In the genomic region with DNA sequence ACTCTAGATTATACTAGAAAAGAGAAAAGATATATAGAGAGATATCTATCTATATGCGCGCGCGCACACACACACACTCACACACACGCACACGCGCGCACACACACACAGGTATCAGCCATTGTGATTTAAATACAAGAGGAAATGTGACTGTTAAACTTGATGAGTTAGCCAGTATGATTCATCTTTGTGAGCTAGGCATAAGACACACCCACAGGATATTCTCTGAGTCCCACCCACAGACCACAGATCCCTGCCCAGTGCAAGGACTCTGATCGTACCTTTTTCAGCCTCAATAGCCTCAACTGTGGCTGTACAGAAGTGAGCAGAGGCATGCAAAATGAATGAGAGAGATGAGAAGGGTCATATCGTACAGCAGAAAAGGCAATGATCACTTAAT, we compare ENCODE assay signal across 17 mouse cellular contexts. TPM values are rescaled to one million over a fixed set of nuclear protein-coding genes. Genes with fewer than 3 reads are reported as not detected.
A peak's percentile ranks its signal among the peaks of the same experiment; 100 is the strongest.
DNase-seq lines count a peak whose midpoint lies in the region; TF ChIP-seq lines count a peak whose summit lies in the region.
"Had no signal": no experiment of that assay in that cellular context is flagged by ENCODE, and none has a peak within 500 bp of the region (broad histone marks: within the 10 kb centered on the region; RNA-seq: fewer than 3 reads in every experiment).

No protein-coding gene starts in this region.

- no peaks in the 10 kb centered on the region; the same call in 1 of the 2 replicates for H3K79me2 ChIP-seq in heart, adult 2 months (replicated peaks; ENCODE audit: control insufficient read depth, insufficient read depth, low read length)

- H3K27ac ChIP-seq in heart, adult 2 months = peak overlapping the region; percentile 26; the same call in 1 of the 2 replicates
- H3K27ac ChIP-seq: hindbrain, embryonic 13.5 days; liver, embryonic 14.5 days; midbrain, embryonic 10.5 days; neural tube, embryonic 13.5 days had no signal

- TF ChIP-seq EP300 in heart, adult 2 months (IDR thresholded peaks at IDR 0.05; ENCODE audit: insufficient read depth, low read depth, low read length) = no peak

- H3K4me1 ChIP-seq in heart, adult 2 months (ENCODE audit: control insufficient read depth, insufficient read depth, low read length) = peaks cover 2% of the 10 kb centered on the region
- H3K4me1 ChIP-seq: hindbrain, embryonic 13.5 days; midbrain, embryonic 10.5 days; neural tube, embryonic 13.5 days had no signal

- TF ChIP-seq POLR2A in heart, adult 2 months (IDR thresholded peaks at IDR 0.05; ENCODE audit: insufficient read depth, low read depth, low read length) = no peak

- peaks cover 5% of the 10 kb centered on the region for H3K36me3 ChIP-seq in heart, adult 2 months (ENCODE audit: control insufficient read depth, insufficient read depth, low read length)

- DNase-seq in heart, adult 2 months = no peak
- no peak for DNase-seq in heart, postnatal 10 days
- DNase-seq in 3134 (ENCODE audit: extremely low read depth, insufficient read length, low spot score) = peak; percentile 15
- DNase-seq in NIH3T3 (ENCODE audit: low read depth) = peak; percentile 3
- peak; percentile 11 for DNase-seq in large intestine, adult 2 months (ENCODE audit: low read depth, low spot score)
- no peak for DNase-seq in embryo, embryonic 10 days (ENCODE audit: low spot score)
- no peak for DNase-seq in ovary, postnatal 14 days (ENCODE audit: low spot score)
- DNase-seq in kidney, adult 8-10 months = no peak
- DNase-seq: cerebellum, adult 11 months; embryo, embryonic 11 days; layer of hippocampus, adult 9-11 months; thymus, postnatal 14 days had no signal

- H3K9ac ChIP-seq in heart, adult 2 months (ENCODE audit: low read depth, low read length) = no peak overlapping the region
- H3K9ac ChIP-seq: hindbrain, embryonic 13.5 days; liver, embryonic 14.5 days; neural tube, embryonic 13.5 days had no signal

- H3K27me3 ChIP-seq in heart, adult 2 months (ENCODE audit: control insufficient read depth, insufficient read depth, low read length) = no peaks in the 10 kb centered on the region
- H3K27me3 ChIP-seq: hindbrain, embryonic 13.5 days; neural tube, embryonic 13.5 days had no signal

- no peak overlapping the region for H3K4me3 ChIP-seq in heart, adult 2 months
- H3K4me3 ChIP-seq: erythroblast, embryonic 14.5 days; hindbrain, embryonic 13.5 days; midbrain, embryonic 10.5 days; neural tube, embryonic 13.5 days had no signal

- TF ChIP-seq CTCF in heart, adult 2 months (IDR thresholded peaks at IDR 0.05) = no peak

- WGBS in heart, adult 2 months = 71% methylated on average over 10 of the region's 10 CpGs
- WGBS in large intestine, adult 2 months = 83% methylated on average over 10 of the region's 10 CpGs

- intact Hi-C loops in heart, adult 2 months (cut with DNase I) = loop anchor here (2.0 kb wide), 1 partner anchor 24 kb away; no protein-coding TSS in a partner anchor
- intact Hi-C loops in heart, postnatal 10 days (cut with DNase I) = no loop called here

RNA-seq across cellular contexts. Expression of a gene that starts 6.3 kb away (rescaled TPM):
- under 1 TPM; 0.26 to 0.48 TPM for total RNA-seq in heart, adult 2 months (2021)
- polyA plus RNA-seq in heart, adult 2 months (2012; rRNA removed) = 0.31 and 0.53 TPM in 2 replicates
- total RNA-seq in heart, postnatal 10 days (2021) = under 1 TPM; 0.60 to 0.69 TPM
- polyA plus RNA-seq in large intestine, adult 2 months (2012; rRNA removed) = 0.63 and 0.64 TPM in 2 replicates

RNA-seq across cellular contexts. Expression of a gene that starts 23.0 kb away (rescaled TPM):
- 10 to 100 TPM; 49.3 to 55.1 TPM for total RNA-seq in heart, adult 2 months (2021)
- 55.1 and 76.0 TPM in 2 replicates for polyA plus RNA-seq in heart, adult 2 months (2012; rRNA removed)
- total RNA-seq in heart, postnatal 10 days (2021) = 10 to 100 TPM; 61.5 to 66.1 TPM
- polyA plus RNA-seq in large intestine, adult 2 months (2012; rRNA removed) = 49.6 and 52.9 TPM in 2 replicates

RNA-seq across cellular contexts. Expression of a gene that starts 43.4 kb away (rescaled TPM):
- total RNA-seq in heart, adult 2 months (2021) = 10 to 100 TPM; 60.9 to 69.2 TPM
- polyA plus RNA-seq in heart, adult 2 months (2012; rRNA removed) = 16.0 and 35.0 TPM in 2 replicates
- 10 to 100 TPM; 67.4 to 70.1 TPM for total RNA-seq in heart, postnatal 10 days (2021)
- 10.7 and 11.9 TPM in 2 replicates for polyA plus RNA-seq in large intestine, adult 2 months (2012; rRNA removed)

RNA-seq across cellular contexts. Expression of a gene that starts 50.9 kb away (rescaled TPM):
- total RNA-seq in heart, adult 2 months (2021) = not detected
- polyA plus RNA-seq in heart, adult 2 months (2012; rRNA removed) = 0.70 TPM in 1 of 2 replicates, not detected in the other
- total RNA-seq in heart, postnatal 10 days (2021) = under 1 TPM in 1 of 2 experiments, not detected in 1; 0.77 TPM
- 0.06 TPM in 1 of 2 replicates, not detected in the other for polyA plus RNA-seq in large intestine, adult 2 months (2012; rRNA removed)
- polyA plus RNA-seq: erythroblast, embryonic 14.5 days had no signal

Comparison
In these comparisons a context has a peak if more than half of its experiments do, and no peak if none do; other contexts are left out.
1. DNase-seq: peak in 3134 (single experiment), NIH3T3 (single experiment) and large intestine, adult 2 months (single experiment); none in heart, adult 2 months (0 of 2), heart, postnatal 10 days (0 of 2), embryo, embryonic 10 days (single experiment), ovary, postnatal 14 days (single experiment) and kidney, adult 8-10 months (0 of 2).